Mouse (Mus musculus) common myeloid progenitor, adult 5-6 weeks (primary cell): ENCODE results near the gene Timm10. TPM values are rescaled to one million over a fixed set of nuclear protein-coding genes. Genes with fewer than 3 reads are reported as not detected.
"Not testable (repeated sequence)": the region's sequence is repeated elsewhere in the genome, so short reads cannot be mapped to it uniquely, and the experiment has no call there.

Source experiments
- ATAC-seq: replicated peaks from 2 replicates; pipeline ENCODE4 v1.8.0; 2016; ENCODE audit warnings: low read depth, mild to moderate bottlenecking, moderate TSS enrichment, inconsistent platforms; ENCODE audit not compliant: poor library complexity, severe bottlenecking
- total RNA-seq: library from RNA; stranded (forward); fragments of 200-1000, 187-1606 nt; gene quantifications from 2 replicates; pipeline ENCODE4 v1.2.3, GENCODE M21; 2017

Gene Timm10
- 43.7 and 48.9 TPM in 2 replicates for total RNA-seq

- peak; percentile 92 for ATAC-seq
Observed at GRCm38 (mm10) chr2:84826488-84827282, at the start of gene Timm10. TSS of gene Timm10 (plus strand) at chr2:84826997.

GRCm38 (mm10) chr2:84777706-84778105 lies 49.1 kb upstream of the Timm10 start:
- no peak for ATAC-seq

GRCm38 (mm10) chr2:84779210-84779609 lies 47.6 kb upstream of the Timm10 start:
- peak; percentile 93 for ATAC-seq

GRCm38 (mm10) chr2:84783315-84783714 lies 43.5 kb upstream of the Timm10 start:
- ATAC-seq = peak; percentile 64

GRCm38 (mm10) chr2:84783840-84784566 lies 42.8 kb upstream of the Timm10 start:
- ATAC-seq = 0 out of 2 replicates have a peak, but pooled peaks have one; percentile 4

GRCm38 (mm10) chr2:84788316-84788715 lies 38.5 kb upstream of the Timm10 start:
- ATAC-seq = peak; percentile 22

GRCm38 (mm10) chr2:84790418-84790817 lies 36.4 kb upstream of the Timm10 start:
- ATAC-seq = no peak

- ATAC-seq = no peak
Observed at GRCm38 (mm10) chr2:84792516-84792915, 34.3 kb upstream of the Timm10 start.

- peak; percentile 54; the same call in 1 of the 2 replicates for ATAC-seq
Observed at GRCm38 (mm10) chr2:84793154-84793553, 33.6 kb upstream of the Timm10 start.

GRCm38 (mm10) chr2:84793871-84794270 lies 32.9 kb upstream of the Timm10 start:
- ATAC-seq = no peak

- peak; percentile 55 for ATAC-seq
Observed at GRCm38 (mm10) chr2:84797833-84798492, 28.8 kb upstream of the Timm10 start.

- ATAC-seq = peak; percentile 82
Observed at GRCm38 (mm10) chr2:84798493-84798921, 28.3 kb upstream of the Timm10 start, which contains the start of gene Ube2l6. TSS of gene Ube2l6 (plus strand) at chr2:84798828.

- ATAC-seq = peak; percentile 76
Observed at GRCm38 (mm10) chr2:84799041-84799561, 27.7 kb upstream of the Timm10 start.

- no peak for ATAC-seq
Observed at GRCm38 (mm10) chr2:84800304-84800703, 26.5 kb upstream of the Timm10 start.

GRCm38 (mm10) chr2:84801223-84801622 lies 25.6 kb upstream of the Timm10 start:
- ATAC-seq = not testable (repeated sequence)

- ATAC-seq = no peak
Observed at GRCm38 (mm10) chr2:84803963-84804362, 22.8 kb upstream of the Timm10 start.

GRCm38 (mm10) chr2:84806546-84806945 lies 20.3 kb upstream of the Timm10 start:
- no peak for ATAC-seq

GRCm38 (mm10) chr2:84809330-84809729 lies 17.5 kb upstream of the Timm10 start:
- no peak for ATAC-seq

- ATAC-seq = no peak
Observed at GRCm38 (mm10) chr2:84810526-84810885, 16.3 kb upstream of the Timm10 start.

- ATAC-seq = peak; percentile 68
Observed at GRCm38 (mm10) chr2:84810886-84811577, 15.8 kb upstream of the Timm10 start.
